Mouse (Mus musculus) layer of hippocampus, adult 2 months (tissue): Measurements from ENCODE around the gene Sh3pxd2a. TPM values are rescaled to one million over a fixed set of nuclear protein-coding genes. Genes with fewer than 3 reads are reported as not detected.
A peak's percentile ranks its signal among the peaks of the same experiment; 100 is the strongest.

ENCODE experiments used
- DNase-seq, 2 experiments: peaks; one replicate each; pipeline ENCODE4 v3.0.0; 2022; ENCODE audit warnings: low spot score in 2 of 2
- H3K27ac ChIP-seq: fragments of 200-600 bp; 2 replicates; pipeline ENCODE4 v1.8.1; 2022
- H3K4me3 ChIP-seq: fragments of 200-600 bp; 2 replicates; pipeline ENCODE4 v1.8.1; 2022; ENCODE audit warnings: mild to moderate bottlenecking
- CTCF ChIP-seq: fragments of 200-600 bp; conservative IDR thresholded peaks from 2 replicates; pipeline ENCODE4 v1.8.1; 2022; ENCODE audit warnings: antibody characterized with exemption, mild to moderate bottlenecking, moderate library complexity
- total RNA-seq, 2 experiments: library from RNA; stranded (reverse); gene quantifications; 2 replicates each; pipeline ENCODE4 v1.2.3; 2021

The Sh3pxd2a gene
- total RNA-seq, 2 experiments from 2014 or later = 33.0 to 35.4 TPM

GRCm38 (mm10) chr19:47228725-47229252, 235.4 kb downstream of the Sh3pxd2a start:
- H3K4me3 ChIP-seq = peak overlapping the region; percentile 38
- peak overlapping the region; percentile 75 for H3K27ac ChIP-seq
- no peak for TF ChIP-seq CTCF
- DNase-seq = peak; percentile 48 to 51

GRCm38 (mm10) chr19:47225791-47226190, 238.4 kb downstream of the Sh3pxd2a start:
- no peak for TF ChIP-seq CTCF
- no peak overlapping the region for H3K4me3 ChIP-seq
- no peak for DNase-seq
- peak overlapping the region; percentile 48; the same call in 1 of the 2 replicates for H3K27ac ChIP-seq

GRCm38 (mm10) chr19:47224743-47225142, 239.5 kb downstream of the Sh3pxd2a start:
- TF ChIP-seq CTCF = no peak
- Histone ChIP-seq H3K27ac (peak overlapping the region; percentile 48), H3K4me3 (no peak overlapping the region)
- no peak for DNase-seq

- Histone ChIP-seq H3K4me3 (no peak overlapping the region), H3K27ac (peak overlapping the region; percentile 91)
- TF ChIP-seq CTCF = no peak
- DNase-seq = no peak
Observed at GRCm38 (mm10) chr19:47222841-47223557, 241.2 kb downstream of the Sh3pxd2a start.

- H3K4me3 ChIP-seq = no peak overlapping the region
- no peak for TF ChIP-seq CTCF
- peak in 1 of 2 experiments; percentile 59 for DNase-seq
- H3K27ac ChIP-seq = peak overlapping the region; percentile 91
Observed at GRCm38 (mm10) chr19:47222154-47222840, 241.9 kb downstream of the Sh3pxd2a start.

- DNase-seq = no peak
- no peak for TF ChIP-seq CTCF
- H3K4me3 ChIP-seq = no peak overlapping the region
- peak overlapping the region; percentile 91 for H3K27ac ChIP-seq
Observed at GRCm38 (mm10) chr19:47221500-47222153, 242.6 kb downstream of the Sh3pxd2a start.

GRCm38 (mm10) chr19:47221006-47221405, 243.2 kb downstream of the Sh3pxd2a start:
- TF ChIP-seq CTCF = no peak
- H3K4me3 ChIP-seq = no peak overlapping the region
- no peak overlapping the region; the same call in 1 of the 2 replicates for H3K27ac ChIP-seq
- DNase-seq = no peak

- no peak overlapping the region for H3K27ac ChIP-seq
- no peak for DNase-seq
- TF ChIP-seq CTCF = no peak
- H3K4me3 ChIP-seq = no peak overlapping the region
Observed at GRCm38 (mm10) chr19:47220232-47220631, 244.0 kb downstream of the Sh3pxd2a start.

- Histone ChIP-seq H3K4me3 (no peak overlapping the region), H3K27ac (no peak overlapping the region)
- no peak for TF ChIP-seq CTCF
- DNase-seq = no peak
Observed at GRCm38 (mm10) chr19:47219622-47220021, 244.6 kb downstream of the Sh3pxd2a start.

- no peak for TF ChIP-seq CTCF
- Histone ChIP-seq H3K4me3 (no peak overlapping the region), H3K27ac (no peak overlapping the region)
- no peak for DNase-seq
Observed at GRCm38 (mm10) chr19:47216766-47217165, 247.4 kb downstream of the Sh3pxd2a start.

GRCm38 (mm10) chr19:47213470-47213869, 250.7 kb downstream of the Sh3pxd2a start:
- DNase-seq = no peak
- TF ChIP-seq CTCF = peak; percentile 58
- Histone ChIP-seq H3K27ac (no peak overlapping the region), H3K4me3 (no peak overlapping the region)

- no peak for TF ChIP-seq CTCF
- no peak for DNase-seq
- no peak overlapping the region; the same call in 1 of the 2 replicates for H3K4me3 ChIP-seq
- H3K27ac ChIP-seq = peak overlapping the region; percentile 85
Observed at GRCm38 (mm10) chr19:47212401-47212800, 251.8 kb downstream of the Sh3pxd2a start.
